Mouse (Mus musculus) hindbrain, embryonic 16.5 days (tissue): ENCODE measurements at regions not wholly inside any gene's neighbourhood (a gene's known extent, or its start where the extent isn't known, plus 50 kb on each side); places are given as distances from the start of the nearest gene placed in this dataset.

Source experiments
- ATAC-seq: fragments of 200-750 bp; cut with Nextera tagmentation; 2 replicates; pipeline ENCODE4 v1.8.0; 2017; ENCODE audit warnings: moderate TSS enrichment, moderate library complexity
- H3K27ac ChIP-seq: fragments of 300-500 bp; sonication (generic); 2 replicates; pipeline ENCODE4 v1.5.1; 2014; ENCODE audit warnings: low read depth, mild to moderate bottlenecking, control low read depth, low read length, moderate library complexity
- H3K27me3 ChIP-seq: fragments of 300-500 bp; sonication (generic); replicated peaks from 2 replicates; pipeline ENCODE4 v1.6.1; 2014; ENCODE audit warnings: low read length; ENCODE audit not compliant: control insufficient read depth, insufficient read depth
- H3K36me3 ChIP-seq: fragments of 300-500 bp; sonication (generic); 2 replicates; pipeline ENCODE4 v1.6.1; 2014; ENCODE audit warnings: mild to moderate bottlenecking, low read length, moderate library complexity, mixed read lengths; ENCODE audit not compliant: control insufficient read depth, insufficient read depth
- H3K4me1 ChIP-seq: fragments of 300-500 bp; sonication (generic); 2 replicates; pipeline ENCODE4 v1.6.1; 2014; ENCODE audit warnings: low read depth, low read length; ENCODE audit not compliant: control insufficient read depth, insufficient read depth
- H3K4me2 ChIP-seq: fragments of 300-500 bp; sonication (generic); 2 replicates; pipeline ENCODE4 v1.6.1; 2014; ENCODE audit warnings: mild to moderate bottlenecking, low read length, control low read depth, moderate library complexity
- H3K4me3 ChIP-seq: fragments of 300-500 bp; sonication (generic); 2 replicates; pipeline ENCODE4 v1.5.1; 2014; ENCODE audit warnings: mild to moderate bottlenecking, low read length, control low read depth, moderate library complexity
- H3K9ac ChIP-seq: fragments of 300-500 bp; sonication (generic); 2 replicates; pipeline ENCODE4 v1.6.1; 2014; ENCODE audit warnings: low read depth, mild to moderate bottlenecking, control low read depth, low read length, moderate library complexity
- H3K9me3 ChIP-seq: fragments of 300-500 bp; sonication (generic); 2 replicates; pipeline ENCODE4 v1.6.1; 2014; ENCODE audit warnings: mild to moderate bottlenecking, low read length, moderate library complexity; ENCODE audit not compliant: control insufficient read depth
- whole genome bisulfite sequencing: fragments of 180-500 bp; shearing (Covaris S2); extraction: QIAGEN DNeasy Blood & Tissue Kit; methylation state at CpG from one replicate; pipeline ENCODE4 v1.1.7; 2014; 5-methylcytosine and 5-hydroxymethylcytosine counted together

DNA sequence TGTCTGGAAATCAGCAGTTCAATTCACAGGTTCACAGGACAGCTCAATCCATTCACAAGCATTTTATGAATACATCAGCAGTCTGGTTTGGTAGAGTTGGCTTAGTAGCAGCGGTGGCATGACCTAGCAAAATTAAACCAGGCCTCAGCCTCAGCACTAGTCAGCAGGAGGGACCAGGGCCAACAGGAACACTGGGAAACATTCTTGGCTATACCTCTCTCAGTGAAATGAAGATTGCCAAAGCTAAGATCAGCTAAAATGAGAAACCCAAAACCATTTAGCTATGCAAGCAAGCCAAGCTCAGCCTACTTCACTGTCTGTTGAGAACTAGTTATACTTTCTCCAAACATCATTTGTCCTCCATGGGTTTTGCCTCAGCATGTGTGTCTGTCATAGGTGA, 945.3 kb downstream of the Basp1 start:
- no peaks in the 10 kb centered on the region for H3K27me3 ChIP-seq
- no peak overlapping the region for H3K9ac ChIP-seq
- no peaks in the 10 kb centered on the region for H3K36me3 ChIP-seq
- no peaks in the 10 kb centered on the region for H3K9me3 ChIP-seq
- 55% methylated on average over 1 of the region's 1 CpGs for WGBS
- no peak overlapping the region for H3K27ac ChIP-seq
- H3K4me3 ChIP-seq: no peak overlapping the region
- no peak for ATAC-seq
- H3K4me2 ChIP-seq: no peak overlapping the region
- no peaks in the 10 kb centered on the region for H3K4me1 ChIP-seq

DNA sequence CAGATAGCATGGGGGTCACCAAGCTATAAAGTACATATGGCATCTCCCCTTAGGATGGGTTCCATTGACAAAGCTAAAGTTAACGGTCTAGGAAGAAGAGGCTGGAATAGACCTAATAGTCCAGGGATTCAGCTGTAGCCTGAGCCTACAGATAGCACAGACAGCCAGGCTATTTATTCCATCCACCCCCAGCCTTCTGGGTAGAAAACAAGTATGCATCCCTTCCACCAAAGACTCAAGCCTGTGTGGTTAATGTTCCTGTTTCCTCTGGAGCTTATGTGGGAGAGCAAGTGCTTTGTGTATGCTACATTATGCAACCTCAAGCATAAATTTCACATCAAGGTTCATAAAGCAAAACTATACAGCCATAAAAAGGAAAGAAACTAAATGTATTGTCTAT, 955.8 kb downstream of the Basp1 start:
- H3K9ac ChIP-seq: no peak overlapping the region
- H3K4me2 ChIP-seq: no peak overlapping the region
- no peaks in the 10 kb centered on the region for H3K9me3 ChIP-seq
- no peaks in the 10 kb centered on the region for H3K27me3 ChIP-seq
- ATAC-seq: no peak
- H3K4me3 ChIP-seq: no peak overlapping the region
- 90% methylated on average over 1 of the region's 1 CpGs for WGBS
- H3K4me1 ChIP-seq: no peaks in the 10 kb centered on the region
- no peak overlapping the region for H3K27ac ChIP-seq
- no peaks in the 10 kb centered on the region for H3K36me3 ChIP-seq

DNA sequence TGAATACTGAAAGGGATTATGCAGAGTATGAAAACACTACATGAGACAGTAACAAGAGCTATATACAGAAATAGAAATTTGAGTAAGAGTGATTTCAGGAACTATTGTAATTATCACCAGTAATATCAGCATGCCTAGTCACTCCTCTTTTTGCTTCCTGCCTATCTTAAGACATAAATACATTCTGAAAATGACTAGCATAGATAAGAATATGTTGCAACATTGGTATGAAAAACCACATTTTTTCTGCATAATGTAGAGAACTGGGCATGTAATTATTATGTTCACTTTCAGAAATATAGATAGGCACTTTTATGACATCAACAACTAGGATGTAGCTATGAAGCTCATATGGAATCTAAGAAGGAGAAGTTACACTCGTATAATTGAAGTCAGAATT, 980.5 kb downstream of the Basp1 start:
- H3K4me3 ChIP-seq: no peak overlapping the region
- no peak overlapping the region for H3K9ac ChIP-seq
- H3K36me3 ChIP-seq: no peaks in the 10 kb centered on the region
- no peaks in the 10 kb centered on the region for H3K9me3 ChIP-seq
- no peak overlapping the region for H3K27ac ChIP-seq
- H3K4me1 ChIP-seq: no peaks in the 10 kb centered on the region
- H3K27me3 ChIP-seq: no peaks in the 10 kb centered on the region
- no peak for ATAC-seq
- H3K4me2 ChIP-seq: no peak overlapping the region
- WGBS: 90% methylated on average over 1 of the region's 1 CpGs

DNA sequence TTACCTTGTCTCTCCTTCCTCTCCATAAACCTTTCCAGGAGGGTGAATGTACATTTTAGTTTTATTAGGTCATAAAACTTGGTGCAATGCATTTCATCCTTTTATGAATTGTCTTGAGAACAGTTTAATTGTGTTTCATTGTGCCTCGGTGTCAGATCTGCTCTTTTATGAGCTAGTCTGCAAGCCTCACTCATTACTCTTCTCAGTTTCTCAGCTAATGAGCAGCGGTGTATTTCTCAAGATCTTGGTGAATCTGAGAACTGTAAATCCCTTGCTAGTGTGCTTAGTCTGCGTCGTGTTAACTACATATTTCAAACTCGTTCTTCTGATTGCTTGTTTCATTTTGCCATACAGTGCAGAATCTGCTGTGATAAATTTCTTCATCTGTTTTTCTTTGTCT, 984.4 kb downstream of the Basp1 start:
- H3K27ac ChIP-seq: no peak overlapping the region
- H3K9me3 ChIP-seq: no peaks in the 10 kb centered on the region
- H3K4me2 ChIP-seq: no peak overlapping the region
- WGBS: 69% methylated on average over 5 of the region's 5 CpGs
- H3K27me3 ChIP-seq: no peaks in the 10 kb centered on the region
- no peaks in the 10 kb centered on the region for H3K36me3 ChIP-seq
- no peak overlapping the region for H3K9ac ChIP-seq
- no peak for ATAC-seq
- no peaks in the 10 kb centered on the region for H3K4me1 ChIP-seq
- no peak overlapping the region for H3K4me3 ChIP-seq

DNA sequence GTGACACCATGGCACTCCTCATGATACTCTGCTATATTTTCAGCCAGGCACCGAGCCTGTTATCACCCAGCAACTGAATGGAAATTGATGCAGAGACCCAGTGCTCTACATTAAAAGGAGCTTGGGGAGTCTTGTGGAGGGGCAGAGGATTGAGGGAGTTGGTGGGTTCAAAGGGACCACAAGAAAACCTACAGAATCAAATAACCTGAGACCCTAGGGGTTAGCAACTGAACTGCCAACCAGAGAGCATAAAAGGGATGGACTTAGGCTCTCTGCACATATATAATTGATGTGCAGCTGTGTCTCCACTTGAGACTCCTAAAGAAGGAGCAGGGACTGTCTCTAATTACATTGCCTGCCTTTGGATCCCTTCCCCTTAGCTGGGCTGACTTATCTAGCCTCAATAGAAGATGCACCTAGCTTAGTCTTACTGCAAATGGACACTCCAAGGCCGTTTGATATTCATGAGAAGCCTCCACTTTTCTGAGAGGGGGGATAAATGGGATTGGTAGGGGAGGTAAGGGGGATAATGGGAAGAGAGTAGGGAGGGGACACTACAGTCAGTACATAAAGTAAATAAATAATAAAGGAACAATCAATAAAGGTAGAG, 991.1 kb downstream of the Basp1 start:
- H3K27ac ChIP-seq: no peak overlapping the region
- H3K4me3 ChIP-seq: no peak overlapping the region
- no peaks in the 10 kb centered on the region for H3K27me3 ChIP-seq
- no peak overlapping the region for H3K9ac ChIP-seq
- H3K36me3 ChIP-seq: no peaks in the 10 kb centered on the region
- no peak overlapping the region for H3K4me2 ChIP-seq
- no peaks in the 10 kb centered on the region for H3K9me3 ChIP-seq
- no peak for ATAC-seq
- no peaks in the 10 kb centered on the region for H3K4me1 ChIP-seq
- WGBS: 68% methylated on average over 2 of the region's 2 CpGs

DNA sequence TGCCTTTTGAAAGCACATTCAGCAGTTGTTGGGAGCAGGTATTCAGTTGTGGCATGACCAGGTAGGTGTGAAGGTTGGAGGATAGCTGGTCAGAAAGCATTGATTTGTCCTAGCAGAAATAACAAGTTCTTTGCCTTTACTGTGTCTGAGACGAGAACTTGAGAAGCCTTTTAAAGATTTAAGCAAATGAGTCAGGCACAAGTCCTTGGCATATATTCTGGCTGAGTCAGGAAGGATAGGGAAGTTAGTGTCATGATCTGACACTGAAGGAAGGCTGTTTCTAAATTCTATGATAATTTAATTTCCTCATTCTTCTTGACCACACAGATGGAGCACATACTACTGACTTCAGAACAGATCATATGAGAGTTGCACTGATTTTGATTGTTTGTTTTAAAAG, 993.8 kb downstream of the Basp1 start:
- Histone ChIP-seq H3K9ac (no peak overlapping the region), H3K9me3 (no peaks in the 10 kb centered on the region), H3K27me3 (no peaks in the 10 kb centered on the region), H3K27ac (no peak overlapping the region), H3K36me3 (no peaks in the 10 kb centered on the region), H3K4me2 (no peak overlapping the region), H3K4me3 (no peak overlapping the region), H3K4me1 (no peaks in the 10 kb centered on the region)
- 88% methylated on average over 1 of the region's 1 CpGs for WGBS
- no peak for ATAC-seq

DNA sequence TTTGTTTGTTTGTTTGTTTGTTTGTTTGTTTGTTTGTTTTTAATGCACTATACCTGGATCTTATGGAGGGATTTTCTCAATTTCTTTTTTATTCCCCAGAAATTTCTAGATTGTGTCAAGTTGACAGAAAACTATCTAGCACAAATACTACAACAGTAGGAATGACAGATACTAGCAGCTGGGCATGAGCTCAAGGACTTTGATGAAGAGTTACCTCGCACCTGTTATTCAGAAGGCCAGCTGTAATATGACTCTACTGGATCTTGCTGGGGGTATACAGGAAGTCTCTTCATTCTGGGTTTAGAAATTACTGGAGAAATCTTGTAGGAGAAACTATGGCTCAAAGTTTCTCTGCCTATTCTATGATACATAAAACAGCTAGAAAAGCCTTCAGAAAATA, 994.4 kb downstream of the Basp1 start:
- Histone ChIP-seq H3K4me1 (no peaks in the 10 kb centered on the region), H3K36me3 (no peaks in the 10 kb centered on the region), H3K9me3 (no peaks in the 10 kb centered on the region), H3K27ac (no peak overlapping the region), H3K4me3 (no peak overlapping the region), H3K27me3 (no peaks in the 10 kb centered on the region), H3K9ac (no peak overlapping the region), H3K4me2 (no peak overlapping the region)
- 93% methylated on average over 1 of the region's 1 CpGs for WGBS
- no peak for ATAC-seq

DNA sequence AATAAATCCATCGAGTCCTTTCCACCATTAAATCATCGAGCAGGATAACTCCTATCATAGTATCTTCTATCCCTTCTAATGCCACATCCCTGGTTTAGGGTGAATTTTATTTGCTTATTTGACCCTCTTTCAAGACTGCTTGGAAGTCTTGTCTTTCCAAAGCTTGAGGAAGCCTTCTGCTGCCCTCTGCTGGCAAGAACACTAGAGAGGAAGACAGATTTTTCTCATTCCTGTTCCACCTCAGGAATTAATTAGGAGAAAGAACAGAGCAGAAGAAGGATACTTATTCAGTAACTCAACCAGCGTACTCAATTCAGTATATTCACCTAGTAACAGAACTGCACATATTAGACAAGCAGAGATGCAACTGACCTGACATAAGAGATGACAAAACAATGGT, 1005.9 kb downstream of the Basp1 start:
- no peak overlapping the region for H3K4me2 ChIP-seq
- no peaks in the 10 kb centered on the region for H3K27me3 ChIP-seq
- ATAC-seq: no peak
- no peaks in the 10 kb centered on the region for H3K36me3 ChIP-seq
- H3K4me1 ChIP-seq: no peaks in the 10 kb centered on the region
- H3K9ac ChIP-seq: no peak overlapping the region
- no peak overlapping the region for H3K27ac ChIP-seq
- no peak overlapping the region for H3K4me3 ChIP-seq
- WGBS: 62% methylated on average over 3 of the region's 3 CpGs
- no peaks in the 10 kb centered on the region for H3K9me3 ChIP-seq

DNA sequence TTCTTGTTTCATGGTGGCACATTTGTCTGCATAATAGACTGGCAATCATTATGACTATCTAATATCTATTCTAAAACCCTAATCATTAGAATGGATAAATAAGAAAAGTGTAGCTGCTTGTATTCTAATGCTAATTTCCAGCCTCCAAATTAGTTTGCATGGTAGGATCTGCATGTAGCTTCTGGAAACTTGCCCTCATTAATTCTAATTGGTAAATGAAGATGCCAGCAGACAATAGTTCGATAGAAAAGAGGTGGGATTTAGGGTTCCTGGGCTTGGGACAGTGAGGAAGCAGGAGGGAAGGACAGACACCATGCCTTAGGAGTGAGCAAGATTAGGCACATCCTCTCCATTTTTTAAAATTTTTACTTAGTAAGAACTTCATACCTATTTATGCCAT, 1008.3 kb downstream of the Basp1 start:
- Histone ChIP-seq H3K9ac (no peak overlapping the region), H3K27ac (no peak overlapping the region), H3K4me1 (no peaks in the 10 kb centered on the region), H3K4me2 (no peak overlapping the region), H3K4me3 (no peak overlapping the region), H3K36me3 (no peaks in the 10 kb centered on the region), H3K9me3 (no peaks in the 10 kb centered on the region), H3K27me3 (no peaks in the 10 kb centered on the region)
- 35% methylated on average over 1 of the region's 1 CpGs for WGBS
- no peak for ATAC-seq

DNA sequence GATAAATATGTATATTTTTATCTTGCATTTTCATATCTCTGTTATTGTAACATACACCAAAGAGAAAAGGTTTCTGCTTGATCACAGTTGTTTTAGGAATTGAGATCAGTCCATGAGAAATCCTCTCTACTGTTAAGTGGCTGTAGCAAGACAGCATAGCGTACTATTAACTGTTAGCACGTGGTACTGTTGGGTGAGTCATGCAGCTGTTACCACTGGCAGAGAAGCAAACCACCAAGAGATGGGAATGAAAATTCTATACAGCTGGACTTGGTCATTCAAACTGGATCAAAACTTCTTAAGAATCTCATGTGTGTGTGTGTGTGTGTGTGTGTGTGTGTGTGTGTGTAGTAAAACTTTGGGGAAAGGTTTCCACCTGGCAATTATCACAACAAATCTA, 1013.5 kb downstream of the Basp1 start:
- Histone ChIP-seq H3K27me3 (no peaks in the 10 kb centered on the region), H3K36me3 (no peaks in the 10 kb centered on the region), H3K4me3 (no peak overlapping the region), H3K4me1 (no peaks in the 10 kb centered on the region), H3K9me3 (peaks cover 3% of the 10 kb centered on the region; the same call in 1 of the 2 replicates), H3K27ac (no peak overlapping the region), H3K4me2 (no peak overlapping the region), H3K9ac (no peak overlapping the region)
- 86% methylated on average over 2 of the region's 2 CpGs for WGBS
- ATAC-seq: no peak
